Mouse (Mus musculus): ENCODE data around the gene Ccdc47.

DNA sequence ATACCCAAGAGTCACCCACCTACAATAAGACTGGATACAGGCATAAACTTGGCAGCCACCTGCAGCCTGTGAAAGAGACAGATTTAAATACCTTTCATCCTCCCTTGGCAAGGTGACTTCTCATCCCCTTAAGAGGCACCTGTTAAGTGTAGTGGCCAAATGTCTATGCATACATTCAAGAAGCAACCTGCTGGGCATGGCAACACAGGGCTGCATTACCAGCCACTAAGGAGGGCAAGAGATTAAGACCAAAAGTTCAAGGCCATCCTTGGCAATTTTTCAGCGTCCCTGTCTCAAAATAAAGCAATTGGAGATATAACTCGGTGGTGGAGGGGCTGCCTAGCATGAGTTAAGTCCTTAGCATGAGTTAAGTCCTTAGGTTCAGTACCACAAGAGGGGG lies 38.6 kb upstream of the Ccdc47 start:
- TF ChIP-seq POLR2A (IDR thresholded peaks at IDR 0.05; ENCODE audit: insufficient read depth, low read length) (no peak), EP300 (IDR thresholded peaks at IDR 0.05; ENCODE audit: insufficient read depth, low read depth, low read length) (no peak)
